Mouse (Mus musculus) thymus, adult 18-20 months (tissue): ENCODE data around the gene Srrm2.
"Not testable (repeated sequence)": the region's sequence is repeated elsewhere in the genome, so short reads cannot be mapped to it uniquely, and the experiment has no call there.

ENCODE experiments used
- DNase-seq, 2 experiments: peaks; one replicate each; pipeline ENCODE4 v3.0.0; 2022; ENCODE audit warnings: mixed read lengths in 2 of 2

Gene Srrm2

DNA sequence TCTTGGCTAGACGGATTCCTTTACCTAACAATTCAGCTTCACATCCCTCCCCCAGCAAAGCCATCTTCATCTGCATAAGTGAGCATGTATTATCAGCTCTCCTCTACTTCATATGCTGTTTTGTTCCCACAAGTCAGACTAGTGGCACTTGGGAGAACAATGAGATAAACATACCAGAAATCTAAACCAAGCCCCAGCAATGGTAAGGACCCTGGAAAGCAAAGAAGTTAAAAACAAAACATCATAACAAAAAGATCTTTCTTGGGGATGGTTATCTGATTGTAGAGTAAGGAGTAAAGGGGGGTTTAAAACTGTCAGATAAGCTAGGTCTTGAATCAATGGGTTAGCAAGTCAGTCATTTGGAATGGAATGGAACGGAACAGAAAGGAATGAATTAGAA lies 19.8 kb upstream of the Srrm2 start:
- no peak for DNase-seq

DNA sequence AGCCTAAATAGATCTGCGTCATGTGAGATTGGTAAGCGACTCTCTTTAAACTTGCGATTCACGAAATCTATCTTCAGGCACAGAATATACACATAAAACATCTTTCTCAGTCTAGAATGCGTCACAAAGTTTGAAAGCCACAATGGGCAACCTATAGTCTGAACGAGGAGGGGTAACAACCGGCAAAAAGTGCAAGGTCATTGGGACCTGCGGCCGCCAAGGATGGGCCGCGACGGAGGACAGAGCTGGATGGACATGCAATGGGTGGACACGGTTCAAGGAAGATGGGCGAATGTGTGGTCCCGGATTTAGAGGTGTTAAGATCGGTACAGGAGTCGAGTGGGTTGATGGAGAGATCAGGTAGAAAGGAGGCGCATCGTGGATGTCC lies 19.4 kb upstream of the Srrm2 start:
- DNase-seq = no peak

DNA sequence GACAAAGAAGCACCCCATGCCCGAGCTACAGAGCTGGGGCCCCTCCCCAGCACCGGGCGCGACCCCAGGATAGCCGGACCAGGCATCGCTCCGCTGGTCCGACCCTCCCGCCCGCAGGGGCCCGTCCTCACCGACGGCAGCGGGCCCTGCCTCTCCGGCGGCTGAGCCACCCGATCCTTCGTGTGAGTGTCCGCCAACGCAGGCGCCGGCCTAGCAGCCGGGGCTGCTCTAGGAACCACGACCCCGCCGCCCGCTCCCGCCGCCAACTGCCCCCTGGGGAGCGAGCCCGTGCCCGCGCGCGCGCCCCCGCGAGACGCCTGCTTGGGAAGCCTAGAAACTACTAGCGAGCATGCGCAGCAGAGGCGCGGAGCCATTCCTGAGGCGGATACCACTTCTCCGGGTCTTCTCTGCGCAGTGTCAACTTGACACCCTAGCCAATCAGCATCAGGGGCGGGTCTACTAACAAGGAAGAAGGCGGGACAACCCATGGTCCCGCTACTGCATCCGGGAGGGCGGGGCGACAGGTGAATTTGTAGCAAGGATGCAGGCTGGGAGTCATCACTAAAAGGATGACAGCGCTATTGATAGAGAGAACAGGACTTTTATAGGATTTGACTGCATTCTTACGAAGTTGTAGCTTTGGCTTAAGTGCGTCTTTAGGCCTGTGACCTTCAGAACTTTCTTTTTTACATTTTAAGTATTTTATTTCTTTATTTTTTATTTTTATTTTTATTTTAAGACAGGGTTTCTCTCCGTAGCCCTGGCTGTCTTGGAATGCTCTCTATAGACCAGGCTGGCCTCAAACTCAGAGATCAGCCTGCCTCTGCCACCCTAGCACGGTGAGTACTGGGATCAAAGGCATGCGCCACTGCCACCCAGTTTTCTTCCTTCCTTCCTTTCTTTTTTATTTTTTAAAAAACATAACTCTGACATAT lies 18.8 kb upstream of the Srrm2 start, which contains the start of gene Flywch1:
Flywch1 (minus strand) TSS at position 319 of the 935 bp plus-strand sequence.
- DNase-seq = peak; percentile 97 to 98

DNA sequence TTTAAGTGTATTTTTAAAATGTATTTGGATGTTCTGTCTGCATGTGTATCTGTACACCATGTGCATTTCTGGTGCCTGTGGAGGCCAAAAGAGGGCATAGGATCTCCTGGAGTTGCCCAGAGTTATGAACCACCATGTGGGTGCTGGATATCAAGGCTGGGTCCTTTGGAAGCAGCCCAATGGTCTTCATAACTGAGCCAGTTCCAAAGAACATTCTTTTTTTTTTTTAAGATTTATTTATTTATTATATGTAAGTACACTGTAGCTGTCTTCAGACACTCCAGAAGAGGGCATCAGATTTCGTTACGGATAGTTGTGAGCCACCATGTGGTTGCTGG lies 18.1 kb upstream of the Srrm2 start:
- DNase-seq = not testable (repeated sequence)

DNA sequence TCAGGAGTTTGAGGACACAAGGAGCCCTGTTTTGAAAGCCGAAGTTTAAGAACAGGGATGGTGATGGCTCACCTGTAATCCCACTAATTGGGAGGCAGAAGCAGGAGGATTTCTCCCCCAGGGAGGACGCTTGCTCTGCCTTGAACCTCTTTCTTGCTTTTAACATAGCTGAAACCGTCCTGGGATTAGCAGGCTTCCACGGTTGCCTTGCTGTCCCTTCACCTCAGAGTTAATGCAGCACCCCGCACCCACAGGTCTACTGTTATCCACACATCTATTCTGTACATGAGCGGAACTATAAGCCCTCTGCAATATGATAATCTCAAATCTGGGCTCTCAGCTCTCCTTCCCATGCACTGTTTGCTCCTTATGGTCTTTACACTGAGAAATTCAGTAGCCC lies 16.7 kb upstream of the Srrm2 start:
- DNase-seq = no peak

DNA sequence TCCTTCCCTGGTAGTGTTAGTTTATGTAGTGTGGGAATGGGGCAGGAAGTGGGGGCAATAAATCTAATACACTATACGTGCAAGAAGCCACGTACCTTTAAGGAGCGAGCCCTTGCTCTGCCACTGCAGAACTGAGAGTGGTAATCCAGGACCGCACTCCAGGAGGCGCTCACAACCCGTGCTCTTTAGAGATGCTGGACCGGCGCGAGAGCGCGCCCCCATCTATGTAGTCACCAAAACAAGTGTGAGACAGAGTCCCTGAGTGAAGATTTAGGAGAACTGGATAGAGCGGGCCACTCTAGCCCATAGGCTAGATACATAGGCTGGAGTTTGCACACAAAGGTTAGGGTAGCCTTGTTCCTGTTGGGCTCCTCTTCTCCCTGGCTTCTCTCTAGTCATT lies 16.2 kb upstream of the Srrm2 start:
- DNase-seq = peak; percentile 70 to 72

DNA sequence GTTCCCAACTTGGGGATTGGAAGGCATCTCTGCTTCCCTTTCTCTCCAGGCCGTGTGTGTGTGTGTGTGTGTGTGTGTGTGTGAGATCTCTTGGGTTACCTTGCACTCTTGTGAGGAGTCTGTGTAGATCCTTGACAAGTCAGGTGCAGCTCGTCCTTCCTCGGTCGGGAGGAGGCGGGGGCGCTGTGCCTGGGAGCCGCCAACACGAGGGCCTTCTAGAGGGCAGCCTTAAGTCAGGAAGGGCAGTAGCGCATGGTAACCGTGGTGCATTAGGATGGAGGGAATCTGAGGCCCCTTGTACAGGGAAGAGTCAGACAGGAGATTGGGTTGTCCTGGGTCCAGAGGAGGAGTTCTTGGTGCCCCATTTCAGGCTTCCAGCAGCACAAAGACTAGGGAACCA lies 14.1 kb upstream of the Srrm2 start:
- no peak for DNase-seq

DNA sequence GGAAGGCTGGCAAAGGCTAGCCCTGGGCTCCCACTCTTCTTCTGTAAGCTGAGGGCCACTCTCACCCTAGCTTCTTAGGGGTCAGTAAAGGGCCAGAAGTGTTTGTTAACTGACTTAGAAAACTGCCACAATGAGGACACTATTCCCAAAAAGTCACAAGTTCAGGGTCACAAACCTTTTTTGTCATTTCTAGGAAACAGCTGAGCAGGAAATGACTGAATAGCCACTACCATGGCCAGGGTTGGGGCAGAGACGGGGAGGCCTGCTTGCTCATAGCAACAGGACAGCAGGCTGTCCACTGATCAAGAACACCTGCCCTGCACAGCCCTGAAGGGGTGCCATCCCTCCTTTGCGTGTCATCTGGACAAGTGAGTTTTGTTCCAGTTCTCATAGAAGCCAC lies 13.2 kb upstream of the Srrm2 start:
- DNase-seq = no peak

DNA sequence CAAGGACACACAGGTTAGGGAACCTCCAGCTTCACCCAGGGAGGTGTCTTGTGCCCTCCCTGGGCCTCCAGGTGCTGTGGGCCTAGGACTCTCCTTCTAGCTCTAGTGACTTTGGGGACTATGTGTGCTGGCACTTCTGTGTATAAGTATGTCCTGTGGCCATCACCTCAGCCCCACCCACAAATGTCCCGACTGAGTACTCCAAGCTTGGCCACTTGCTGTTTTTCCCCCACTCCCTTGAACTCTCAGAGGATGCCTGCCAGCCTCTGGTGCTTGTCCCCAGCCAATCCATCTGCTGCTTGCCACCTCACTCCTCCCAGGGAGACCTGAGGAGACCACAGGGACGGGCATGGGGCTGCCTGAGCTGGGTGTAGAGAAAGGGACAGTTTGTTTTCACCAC lies 11.9 kb upstream of the Srrm2 start:
- no peak for DNase-seq

DNA sequence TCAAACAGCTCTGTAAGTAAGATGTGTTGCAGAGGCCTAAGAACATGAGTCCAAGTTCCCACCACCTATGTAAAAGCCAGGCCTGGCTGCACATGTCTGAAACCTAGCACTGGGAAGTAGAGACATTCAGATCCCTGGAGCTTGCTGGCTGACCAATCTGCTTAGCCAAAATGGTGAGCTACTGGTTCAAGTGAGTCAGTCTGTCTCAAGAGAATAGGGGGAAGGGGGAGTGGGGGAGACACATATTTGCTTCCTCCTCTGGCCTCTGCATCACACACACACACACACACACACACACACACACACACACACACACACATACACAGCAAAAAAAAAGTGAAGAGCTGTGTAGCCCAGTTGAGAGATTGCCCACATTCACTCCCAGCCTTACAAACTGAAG lies 7.0 kb upstream of the Srrm2 start:
- DNase-seq = no peak

DNA sequence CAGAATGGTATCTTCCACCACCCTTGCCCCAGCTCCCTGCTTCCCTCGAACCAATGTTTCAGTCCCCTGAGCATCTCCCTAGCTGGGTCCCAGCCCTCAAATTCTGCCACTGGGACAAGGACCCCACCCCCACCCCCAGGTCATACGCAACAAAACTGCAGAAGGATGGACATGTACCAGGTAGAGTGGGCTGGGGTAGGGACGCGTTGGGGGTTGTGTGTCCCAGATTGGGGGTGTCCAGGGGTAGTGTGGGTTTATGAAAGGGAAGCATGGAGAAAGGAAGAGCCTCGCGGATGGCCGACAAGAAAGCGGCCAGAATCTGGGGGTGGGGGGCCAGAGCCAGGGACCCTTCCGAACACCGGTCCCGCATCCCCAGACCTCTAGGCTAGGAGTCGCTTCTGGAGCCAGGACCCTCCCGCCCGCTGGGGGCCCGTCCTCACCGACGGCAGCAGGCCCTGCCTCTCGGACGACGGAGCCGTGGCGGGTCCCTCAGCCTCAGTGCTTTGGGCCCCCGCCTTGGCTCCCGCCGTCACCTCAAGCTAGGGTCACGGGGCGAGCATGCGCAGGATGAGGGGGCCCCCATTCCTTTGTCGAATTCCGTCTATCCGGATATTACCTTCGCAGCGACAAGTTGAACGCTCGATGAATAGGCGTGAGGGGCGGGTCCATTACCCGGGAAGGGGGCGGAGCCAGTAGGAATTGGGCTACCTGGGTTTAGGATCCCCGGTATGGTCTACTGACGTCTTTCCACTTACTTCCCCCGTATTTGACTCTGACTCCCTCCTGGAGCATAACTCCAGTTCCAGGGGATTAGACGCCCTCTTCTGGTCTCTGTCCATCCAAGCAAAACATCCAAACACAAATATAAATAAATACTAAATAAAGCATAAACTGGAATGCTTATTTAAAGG lies 4.5 kb upstream of the Srrm2 start, which contains the start of gene Flywch2:
Flywch2 (minus strand) TSS at position 521 of the 911 bp plus-strand sequence.
- peak; percentile 43 to 63 for DNase-seq

DNA sequence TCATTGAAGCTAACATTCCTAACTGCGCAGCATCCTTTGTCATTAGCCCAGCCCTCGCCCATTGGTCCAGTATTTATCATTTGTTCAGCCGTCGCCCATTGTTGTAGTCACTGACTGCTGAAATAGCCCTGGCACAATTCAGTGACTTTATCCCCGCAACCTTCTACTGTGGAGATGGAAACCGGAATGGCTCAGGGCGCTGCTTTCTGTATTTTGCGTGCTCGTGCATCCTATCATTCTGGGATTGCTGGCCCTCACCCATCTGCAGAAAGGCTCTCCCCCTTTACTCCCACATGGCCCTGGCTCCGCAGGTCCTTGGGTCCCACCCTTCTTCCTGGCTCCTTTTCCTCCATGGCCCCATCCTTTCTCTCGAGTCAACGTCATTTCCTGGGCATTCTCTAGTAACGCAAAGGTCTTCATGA lies 3.8 kb upstream of the Srrm2 start:
- DNase-seq = no peak

DNA sequence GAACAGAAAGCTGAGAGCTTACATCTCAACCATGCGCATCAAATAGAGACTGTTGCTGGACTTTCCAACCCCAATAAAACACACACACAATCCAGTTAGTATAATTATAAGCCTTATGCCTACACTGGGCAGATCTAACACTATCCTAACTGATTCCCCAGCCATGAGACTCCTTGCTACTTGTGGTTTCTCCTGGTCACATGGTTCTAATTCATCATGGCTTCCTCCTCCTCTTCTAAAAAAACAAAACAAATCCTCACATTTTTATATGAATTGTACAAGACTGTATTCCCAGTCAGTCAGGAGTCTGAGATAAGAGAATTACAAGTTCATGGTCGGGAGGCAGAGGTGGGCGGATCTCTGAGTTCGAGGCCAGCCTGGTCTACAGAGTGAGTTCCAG lies 1.4 kb upstream of the Srrm2 start:
- no peak for DNase-seq

DNA sequence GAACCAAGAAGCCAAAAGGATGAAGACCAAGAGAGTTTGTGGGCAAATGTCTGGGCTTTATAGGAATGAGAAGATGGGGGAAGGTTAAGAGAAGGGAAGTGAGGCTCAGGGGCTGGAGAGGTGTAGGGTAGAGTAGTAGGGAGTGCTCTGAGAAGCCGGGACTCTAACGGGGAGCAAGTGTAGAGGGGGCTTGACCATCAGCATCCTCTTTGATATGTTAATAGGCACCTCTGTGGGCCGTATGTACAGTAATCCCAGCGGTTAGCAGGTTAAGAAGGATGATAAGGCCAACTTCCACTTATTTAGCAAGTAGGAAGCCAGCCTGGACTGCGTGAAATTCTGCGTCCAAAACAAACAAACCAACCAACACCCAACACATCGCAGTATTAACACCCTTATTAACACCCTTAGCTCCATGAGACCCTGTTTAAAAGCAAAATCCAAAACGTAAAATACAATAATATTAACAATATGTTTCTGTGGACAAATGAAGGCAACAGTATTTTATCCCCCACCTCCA lies 523 bp upstream of the Srrm2 start:
- DNase-seq = no peak

DNA sequence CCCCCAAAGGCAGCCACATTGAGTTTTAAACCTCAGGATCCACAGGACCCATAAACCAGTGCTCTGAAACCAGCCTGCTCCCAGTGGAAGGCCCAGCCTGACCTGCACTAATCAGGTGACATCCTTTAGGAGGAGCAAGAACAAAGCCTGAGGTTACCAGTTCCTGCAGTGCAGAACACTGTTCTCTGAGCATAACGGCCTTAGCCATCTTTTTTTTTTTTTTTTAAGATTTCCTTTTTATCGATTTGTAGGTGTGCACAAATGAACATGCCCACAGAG lies 686 bp downstream of the Srrm2 start:
- no peak for DNase-seq

DNA sequence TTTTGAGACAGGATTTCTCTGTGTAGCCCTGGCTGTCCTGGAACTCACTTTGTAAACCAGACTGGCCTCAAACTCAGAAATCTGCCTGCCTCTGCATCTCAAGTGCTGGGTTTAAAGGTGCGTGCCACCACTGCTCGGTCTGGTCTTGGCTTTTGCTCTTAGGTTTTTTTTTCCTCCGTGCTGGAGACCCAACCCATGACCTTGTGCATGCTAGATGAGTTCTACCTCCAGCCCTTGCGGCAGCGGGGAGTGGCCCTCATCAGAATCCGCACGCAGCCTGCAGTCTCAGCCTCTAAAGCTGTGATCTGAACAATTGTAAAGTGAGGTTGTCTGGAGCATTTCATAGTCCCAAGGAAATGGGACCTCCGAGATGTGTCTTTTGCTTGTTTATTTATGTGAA lies 5.0 kb downstream of the Srrm2 start:
- no peak for DNase-seq

DNA sequence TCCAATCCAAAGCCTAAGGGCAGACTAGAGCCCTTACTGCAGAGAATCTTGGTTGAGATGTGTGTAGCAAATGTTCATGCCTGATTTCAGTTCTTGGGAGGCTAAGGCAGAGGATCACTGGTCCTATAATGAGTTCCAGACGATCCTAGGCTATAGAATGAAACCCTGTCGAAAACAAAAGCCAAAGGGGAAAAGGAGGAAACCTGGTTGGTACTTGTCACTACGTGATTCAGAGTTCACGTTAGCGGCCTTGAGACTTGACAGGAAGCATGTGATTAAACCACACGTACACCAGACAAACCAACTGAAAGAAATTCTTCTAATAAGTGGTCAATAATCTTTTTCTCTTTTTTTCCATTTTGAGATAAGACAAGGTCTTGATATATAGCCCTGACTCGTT lies 7.0 kb downstream of the Srrm2 start:
- no peak for DNase-seq

DNA sequence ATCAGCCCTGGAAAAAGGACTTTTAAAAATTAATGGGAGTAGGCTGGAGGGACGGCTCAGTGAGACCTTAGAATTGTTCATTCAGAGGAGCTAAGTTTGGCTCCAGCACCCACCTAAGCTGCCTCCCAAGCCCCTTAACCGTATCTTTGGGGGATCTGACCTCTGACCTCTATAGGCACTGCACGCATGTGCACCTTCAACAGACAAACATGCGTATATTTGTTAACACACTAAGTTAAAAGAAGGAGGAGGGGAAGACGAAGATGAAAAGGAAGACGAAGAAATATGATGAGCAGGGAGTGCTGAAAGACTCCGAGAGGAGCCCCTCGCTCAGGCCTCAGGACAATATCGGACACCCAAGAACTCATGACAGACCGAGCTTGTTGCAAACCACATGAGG lies 11.3 kb downstream of the Srrm2 start:
- no peak for DNase-seq

DNA sequence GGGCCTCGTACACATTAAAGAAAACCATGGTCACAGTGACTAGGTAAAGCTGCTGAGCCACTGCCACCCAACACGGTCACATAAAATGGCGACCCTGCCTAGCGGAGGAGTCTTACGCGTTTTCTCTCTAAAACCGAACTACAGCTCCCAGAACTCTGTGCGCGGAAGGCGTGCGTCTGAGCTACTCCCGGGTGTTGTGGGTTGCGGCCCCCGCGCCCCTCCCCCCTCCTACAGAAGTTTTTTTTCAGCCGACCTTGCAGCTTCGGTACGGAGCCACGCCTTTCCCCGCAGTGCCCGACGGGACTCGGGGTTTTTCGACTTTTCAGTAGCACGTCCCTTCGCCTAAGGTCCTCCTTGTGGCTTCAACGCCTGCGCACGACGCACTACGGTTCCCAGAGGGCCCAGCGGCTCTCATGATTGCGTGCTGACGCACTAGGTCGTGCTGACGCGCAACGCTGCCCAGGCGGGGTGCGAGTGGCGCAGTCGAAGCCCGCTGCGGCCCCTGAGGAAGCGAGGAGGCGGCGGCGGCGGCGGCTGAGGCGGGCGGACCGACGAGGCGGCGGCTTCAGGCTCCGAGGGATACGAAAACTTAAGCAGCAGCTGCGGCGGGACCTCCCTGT lies 12.5 kb downstream of the Srrm2 start:
- peak; percentile 98 to 99 for DNase-seq

DNA sequence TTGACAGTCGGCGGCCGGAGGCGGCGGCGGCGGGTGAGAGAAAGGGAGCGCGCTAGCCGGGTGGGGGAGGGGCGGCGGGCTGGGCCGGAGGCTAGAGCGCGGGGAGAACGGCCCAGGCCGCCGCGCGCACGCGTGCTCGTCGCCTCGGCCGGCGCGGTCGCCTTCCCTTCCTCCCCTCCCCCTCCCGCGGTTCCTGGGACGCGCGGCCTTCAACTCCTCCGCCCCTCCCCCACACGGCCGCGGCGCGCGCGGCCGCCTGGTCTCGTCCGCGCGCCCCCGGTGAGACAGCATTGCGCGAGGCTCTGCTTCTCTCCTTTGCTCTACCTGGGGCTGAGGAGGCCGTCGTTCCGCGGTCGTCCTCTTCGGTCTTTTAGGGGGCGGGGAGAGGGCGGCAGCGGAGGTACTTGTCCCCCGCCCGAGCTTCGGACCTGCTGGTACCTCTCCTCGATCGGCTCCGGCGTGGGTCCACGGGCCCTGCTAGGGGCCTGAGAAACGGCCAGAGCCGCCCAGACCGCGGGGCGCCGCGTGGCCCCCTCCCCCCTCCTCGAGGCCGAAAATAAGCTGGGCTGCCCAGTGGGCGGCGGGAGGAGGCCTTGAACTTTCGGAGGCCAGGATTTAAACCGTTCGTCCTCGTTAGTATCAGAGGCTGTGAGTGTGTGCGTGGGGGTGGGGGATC lies 13.2 kb downstream of the Srrm2 start:
- DNase-seq = peak; percentile 61 to 72

DNA sequence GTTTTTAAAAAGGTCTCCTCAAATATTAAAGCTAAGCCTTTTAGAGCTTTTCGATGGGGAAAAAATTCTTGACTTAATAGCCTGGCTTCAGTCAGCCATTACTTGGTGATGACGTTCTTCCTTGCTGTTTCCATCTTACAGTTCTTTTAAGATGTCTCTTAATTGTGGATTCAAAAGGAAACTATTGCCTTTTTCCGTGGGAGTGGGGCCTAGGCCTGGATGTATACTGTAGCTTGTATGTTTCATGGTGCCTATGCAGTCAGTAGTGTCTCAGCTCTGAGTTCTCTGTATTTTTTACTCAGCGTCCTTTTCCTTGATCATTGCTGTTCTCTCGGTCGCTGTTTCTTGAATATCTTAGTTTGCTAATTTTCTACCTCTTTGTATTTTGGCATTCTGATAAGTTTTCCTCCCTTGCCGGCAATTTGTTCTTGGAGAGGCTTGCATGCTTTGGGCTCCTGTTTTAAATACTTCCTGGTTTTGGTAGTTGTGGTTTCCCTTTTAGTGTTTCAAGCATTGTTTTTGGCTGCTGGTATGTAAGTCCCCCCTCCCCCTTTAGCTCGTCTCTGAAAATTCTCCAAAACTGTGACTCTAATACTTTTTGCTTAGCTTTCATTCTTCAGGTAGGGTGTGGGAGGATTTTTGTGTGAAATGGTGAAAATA lies 14.2 kb downstream of the Srrm2 start:
- DNase-seq = no peak

DNA sequence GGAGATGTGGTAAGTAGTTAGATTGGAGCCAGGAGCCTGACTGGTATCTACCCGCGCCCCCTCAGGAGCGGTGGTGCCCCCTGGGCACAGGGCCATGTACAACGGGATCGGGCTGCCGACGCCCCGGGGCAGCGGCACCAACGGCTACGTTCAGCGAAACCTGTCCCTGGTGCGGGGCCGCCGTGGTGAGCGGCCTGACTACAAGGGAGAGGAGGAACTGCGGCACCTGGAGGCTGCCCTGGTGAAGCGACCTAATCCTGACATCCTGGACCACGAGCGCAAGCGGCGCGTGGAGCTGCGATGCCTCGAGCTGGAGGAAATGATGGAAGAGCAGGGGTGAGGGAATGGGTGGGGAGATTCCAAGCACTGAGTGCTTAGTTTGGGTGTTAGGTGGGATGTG lies 16.5 kb downstream of the Srrm2 start:
- DNase-seq = no peak
